Mouse (Mus musculus) olfactory bulb, adult 2 months (tissue): ENCODE data around the gene Zfp941. TPM values are rescaled to one million over a fixed set of nuclear protein-coding genes. Genes with fewer than 3 reads are reported as not detected.
"Not testable (repeated sequence)": the region's sequence is repeated elsewhere in the genome, so short reads cannot be mapped to it uniquely, and the experiment has no call there.

ENCODE experiments used
- H3K27ac ChIP-seq: fragments of 200-500 bp; 2 replicates; pipeline ENCODE4 v1.5.1; 2012; ENCODE audit warnings: low read depth, low read length; ENCODE audit not compliant: insufficient read depth
- H3K4me1 ChIP-seq: fragments of 200-500 bp; 2 replicates; pipeline ENCODE4 v1.6.1; 2012; ENCODE audit warnings: low read length; ENCODE audit not compliant: control insufficient read depth, insufficient read depth
- H3K4me3 ChIP-seq: fragments of 200-500 bp; 2 replicates; pipeline ENCODE4 v1.5.1; 2012; ENCODE audit warnings: mild to moderate bottlenecking, low read depth, low read length, moderate library complexity; ENCODE audit not compliant: insufficient read depth
- CTCF ChIP-seq: fragments of 200-500 bp; IDR thresholded peaks from 2 replicates; pipeline ENCODE4 v1.5.1; 2012; ENCODE audit warnings: low read depth, mild to moderate bottlenecking, low read length, moderate library complexity; ENCODE audit not compliant: insufficient read depth
- POLR2A ChIP-seq: fragments of 200-500 bp; IDR thresholded peaks from 2 replicates; pipeline ENCODE4 v1.6.1; 2012; ENCODE audit warnings: mild to moderate bottlenecking, low read depth, low read length, moderate library complexity; ENCODE audit not compliant: insufficient read depth
- whole genome bisulfite sequencing: fragments of 180-500 bp; shearing (Covaris S2); methylation state at CpG from one replicate; pipeline ENCODE4 v1.1.7; 2018; 5-methylcytosine and 5-hydroxymethylcytosine counted together
- polyA plus RNA-seq: library from polyadenylated mRNA; stranded (reverse); fragments of >200 nt; gene quantifications from 2 replicates; pipeline ENCODE4 v1.2.4, GENCODE M21; 2012; ENCODE audit warnings: low replicate concordance; ENCODE audit not compliant: missing spikeins, insufficient read depth, insufficient read length

Gene Zfp941
- polyA plus RNA-seq, 1 experiment = not detected

DNA sequence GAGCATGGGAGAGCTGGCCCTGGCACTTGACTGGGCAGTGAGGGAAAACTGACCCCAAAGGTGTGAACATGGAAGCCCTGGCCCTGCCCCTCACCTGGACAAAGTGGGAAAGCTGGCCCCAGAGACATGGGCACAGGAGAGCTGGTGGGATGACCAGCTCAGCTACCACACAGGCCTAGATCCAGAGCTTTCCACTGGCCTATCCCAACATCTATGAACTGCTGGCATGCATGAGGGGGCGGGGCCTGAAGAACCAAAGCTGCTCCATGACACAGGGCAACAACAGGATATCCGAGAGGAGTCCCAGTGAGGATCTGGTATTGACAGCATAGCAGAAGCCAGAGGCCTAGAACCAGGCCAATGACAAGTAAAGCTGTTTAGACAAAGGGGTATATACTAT is 23.8 kb downstream of the Zfp941 start:
- WGBS = 77% methylated on average over 2 of the region's 2 CpGs
- TF ChIP-seq CTCF = no peak
- no peak for TF ChIP-seq POLR2A
- Histone ChIP-seq H3K4me1 (no peaks in the 10 kb centered on the region), H3K27ac (no peak overlapping the region), H3K4me3 (no peak overlapping the region)

DNA sequence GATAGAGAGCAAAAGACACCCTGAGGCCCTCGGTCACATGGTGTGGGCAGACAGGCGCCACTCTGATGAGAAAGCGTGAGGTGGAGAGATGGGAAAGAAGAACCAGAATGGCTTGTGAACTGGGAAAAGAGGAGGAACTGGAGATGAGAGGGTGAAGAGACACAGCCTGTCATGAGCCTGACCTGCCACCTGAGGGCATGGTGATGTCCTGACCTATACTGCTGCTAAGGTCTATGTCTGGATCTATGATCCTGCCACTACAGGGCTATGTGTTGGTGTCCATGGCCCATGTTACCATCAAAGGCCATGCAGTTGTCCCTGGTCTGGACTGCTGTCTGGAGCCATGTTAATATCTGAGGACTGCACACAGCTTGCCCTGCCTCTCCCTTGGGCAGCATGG is 24.4 kb downstream of the Zfp941 start:
- WGBS = 95% methylated on average over 3 of the region's 3 CpGs
- H3K4me3 ChIP-seq = no peak overlapping the region
- H3K4me1 ChIP-seq = no peaks in the 10 kb centered on the region
- TF ChIP-seq POLR2A (no peak), CTCF (no peak)
- no peak overlapping the region for H3K27ac ChIP-seq

DNA sequence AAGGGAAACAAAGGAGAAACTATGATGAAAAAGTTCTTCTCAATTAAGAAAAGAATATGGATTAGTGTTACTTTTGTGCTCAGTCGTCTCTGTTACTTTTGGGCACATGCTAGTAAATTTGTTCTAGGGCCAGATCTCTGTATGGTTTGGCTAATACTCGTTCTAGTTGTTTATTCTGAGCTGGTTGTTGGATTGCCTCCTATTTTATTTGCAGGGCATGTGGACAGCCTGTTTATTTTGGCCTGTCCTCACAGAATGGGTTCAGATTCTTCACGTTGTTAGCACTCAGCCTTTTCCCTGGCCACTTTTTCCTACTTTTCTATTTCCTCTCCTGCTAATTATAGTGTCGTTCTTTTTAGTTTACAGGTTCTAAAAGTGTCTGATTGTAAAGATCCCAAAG is 28.4 kb downstream of the Zfp941 start:
- no peaks in the 10 kb centered on the region for H3K4me1 ChIP-seq
- TF ChIP-seq POLR2A (no peak), CTCF (no peak)
- no peak overlapping the region for H3K4me3 ChIP-seq
- H3K27ac ChIP-seq = no peak overlapping the region
- 44% methylated on average over 4 of the region's 4 CpGs for WGBS

DNA sequence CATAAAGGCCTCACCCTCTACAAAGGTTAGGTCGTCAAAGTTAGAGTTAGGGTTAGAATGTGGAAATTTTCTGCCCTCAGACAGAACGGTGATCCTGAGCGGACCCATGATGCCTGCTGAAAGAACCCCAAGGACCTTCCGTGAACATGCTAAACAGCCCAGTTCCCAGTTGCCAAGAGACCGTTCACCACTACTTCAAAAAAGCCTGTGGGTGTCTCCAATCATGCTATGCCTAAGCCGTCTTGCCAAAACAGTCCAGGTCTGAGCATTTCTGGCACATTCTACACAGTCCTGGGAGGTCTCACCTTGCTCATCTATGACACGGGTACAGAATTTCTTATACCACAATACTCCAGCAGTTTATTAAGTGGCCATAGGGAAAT is 33.9 kb downstream of the Zfp941 start:
- no peak for TF ChIP-seq POLR2A
- no peak for TF ChIP-seq CTCF
- H3K4me1 ChIP-seq = no peaks in the 10 kb centered on the region
- WGBS = 84% methylated on average over 7 of the region's 7 CpGs

DNA sequence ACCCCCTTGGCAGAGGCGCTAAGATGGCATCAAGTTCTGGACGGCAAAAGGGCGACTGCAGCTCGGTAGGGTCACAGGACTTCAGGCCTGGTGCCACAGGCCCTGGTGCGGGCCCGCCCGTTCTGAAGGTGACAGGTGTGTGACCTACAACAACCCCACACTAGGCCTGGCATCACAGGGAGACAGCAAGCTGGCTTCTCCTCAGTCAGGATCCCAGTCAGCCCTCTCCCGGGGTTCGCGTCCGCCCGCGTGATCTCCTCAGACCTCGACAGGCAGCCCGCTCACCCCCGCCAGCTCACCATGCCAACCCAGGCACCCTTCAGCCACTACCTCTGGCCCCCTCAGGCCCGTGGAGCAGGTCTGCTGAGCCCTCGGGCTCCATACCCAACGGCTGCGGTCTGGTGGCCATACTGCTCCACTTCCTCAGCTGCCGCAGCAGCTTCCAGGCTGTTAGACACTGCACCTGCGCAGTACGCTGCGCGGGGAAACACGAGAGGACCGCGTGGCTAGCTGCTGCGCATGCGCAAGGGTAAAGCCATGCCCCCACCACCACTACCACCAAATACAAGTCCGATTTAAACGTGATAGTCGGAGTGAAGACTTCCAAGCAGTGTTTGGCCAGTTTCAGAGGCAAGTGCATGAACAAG is 34.4 kb downstream of the Zfp941 start, which contains the start of gene Syce1:
Gene Syce1 (minus strand): TSS at position 447 of the 647 bp plus-strand sequence.
- no peak within 1 kb of the TSS for H3K4me3 ChIP-seq
- no peak within 1 kb of the TSS for H3K27ac ChIP-seq
- H3K4me1 ChIP-seq = no peaks in the 10 kb centered on the region
- TF ChIP-seq CTCF (no peak), POLR2A (no peak)
- WGBS = 88% methylated on average over 33 of the region's 33 CpGs

More for the DNA sequence above, 33.9 kb downstream of the Zfp941 start:
- no peak overlapping the region for H3K27ac ChIP-seq
- no peak overlapping the region for H3K4me3 ChIP-seq

DNA sequence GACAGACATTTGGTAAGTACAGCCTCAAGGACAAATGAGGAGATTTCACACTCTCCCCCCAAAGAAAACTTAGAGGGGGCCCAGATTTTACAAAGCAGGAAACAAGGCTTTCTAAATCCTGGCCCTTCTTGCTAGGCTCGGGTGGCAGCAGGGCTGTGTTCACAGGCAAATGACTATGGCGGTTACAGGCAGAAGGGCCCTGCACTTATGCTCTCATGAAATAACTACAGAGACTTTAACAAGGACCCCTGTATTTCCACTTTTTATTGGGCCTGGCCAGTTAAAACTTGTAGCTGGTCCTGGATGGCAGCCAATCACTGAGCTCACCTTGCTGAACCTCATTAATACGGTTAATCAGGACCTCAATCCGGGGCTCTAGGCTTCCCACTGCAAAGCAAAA is 41.4 kb downstream of the Zfp941 start:
- WGBS = 58% methylated on average over 4 of the region's 4 CpGs
- no peak overlapping the region for H3K4me3 ChIP-seq
- H3K4me1 ChIP-seq = peaks cover 6% of the 10 kb centered on the region; the same call in 1 of the 2 replicates
- no peak overlapping the region for H3K27ac ChIP-seq
- no peak for TF ChIP-seq CTCF

DNA sequence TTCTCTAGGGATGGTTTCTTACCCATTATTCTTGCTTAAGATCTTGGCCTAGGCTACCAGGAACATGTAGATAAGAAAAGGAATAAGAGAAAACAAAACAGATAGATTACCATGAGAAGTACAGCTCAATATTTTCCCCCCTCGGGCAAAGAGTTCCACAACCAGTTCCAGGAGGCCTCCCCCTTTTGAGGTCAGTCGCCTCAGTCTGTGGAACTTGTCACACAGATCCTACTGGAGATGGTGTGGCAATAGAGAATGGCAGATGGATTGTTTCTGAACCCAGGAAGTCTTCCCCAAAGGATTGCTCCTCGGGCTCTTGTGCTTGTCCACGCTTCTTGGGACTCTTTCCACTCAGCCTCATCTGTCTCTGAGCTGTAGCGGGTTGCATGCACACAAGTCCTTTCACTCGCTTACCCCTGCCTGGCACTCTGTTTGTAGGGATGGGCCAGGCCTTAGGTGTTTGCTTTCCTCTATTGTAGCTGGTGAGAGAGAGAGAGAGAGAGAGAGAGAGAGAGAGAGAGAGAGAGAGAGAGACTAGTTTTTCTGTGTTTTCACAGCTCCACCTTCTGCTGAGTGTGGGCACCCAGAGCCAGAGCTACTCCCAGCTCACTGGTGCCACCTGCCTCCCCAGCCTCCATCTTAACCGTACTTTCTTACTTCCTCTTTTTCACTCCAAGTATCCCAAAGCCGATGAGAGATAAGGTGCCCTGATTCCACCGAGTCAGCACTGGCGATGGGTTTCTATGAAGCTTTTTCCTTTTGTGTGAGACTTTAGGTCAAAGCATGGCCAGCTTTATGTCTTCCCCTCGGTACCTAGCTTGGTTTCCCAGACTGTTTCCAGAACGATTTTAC is 55.9 kb downstream of the Zfp941 start:
- TF ChIP-seq POLR2A = no peak
- TF ChIP-seq CTCF = no peak
- H3K4me3 ChIP-seq = no peak overlapping the region
- 80% methylated on average over 12 of the region's 12 CpGs for WGBS
- no peaks in the 10 kb centered on the region for H3K4me1 ChIP-seq
- no peak overlapping the region for H3K27ac ChIP-seq

DNA sequence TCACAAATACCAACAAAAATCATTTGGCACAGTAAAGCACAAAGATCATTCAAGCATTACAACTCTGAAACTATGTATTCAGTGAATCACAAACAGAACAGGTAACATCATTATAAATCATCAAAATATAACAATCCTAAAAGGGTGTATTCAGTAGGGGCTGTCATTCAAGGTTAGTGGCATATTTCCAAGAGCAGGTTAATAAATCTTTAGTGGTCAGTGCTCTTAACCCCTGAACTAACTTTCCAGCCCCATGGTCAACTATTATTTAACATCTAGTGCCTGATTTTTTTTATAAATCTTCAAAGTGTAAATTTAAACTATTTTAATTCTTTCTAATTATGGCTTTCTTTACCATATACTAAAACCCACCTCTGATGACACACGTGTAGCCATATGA is 56.6 kb downstream of the Zfp941 start:
- WGBS = 73% methylated on average over 1 of the region's 1 CpGs
- H3K4me3 ChIP-seq, H3K27ac ChIP-seq, H3K4me1 ChIP-seq: not testable (repeated sequence)

DNA sequence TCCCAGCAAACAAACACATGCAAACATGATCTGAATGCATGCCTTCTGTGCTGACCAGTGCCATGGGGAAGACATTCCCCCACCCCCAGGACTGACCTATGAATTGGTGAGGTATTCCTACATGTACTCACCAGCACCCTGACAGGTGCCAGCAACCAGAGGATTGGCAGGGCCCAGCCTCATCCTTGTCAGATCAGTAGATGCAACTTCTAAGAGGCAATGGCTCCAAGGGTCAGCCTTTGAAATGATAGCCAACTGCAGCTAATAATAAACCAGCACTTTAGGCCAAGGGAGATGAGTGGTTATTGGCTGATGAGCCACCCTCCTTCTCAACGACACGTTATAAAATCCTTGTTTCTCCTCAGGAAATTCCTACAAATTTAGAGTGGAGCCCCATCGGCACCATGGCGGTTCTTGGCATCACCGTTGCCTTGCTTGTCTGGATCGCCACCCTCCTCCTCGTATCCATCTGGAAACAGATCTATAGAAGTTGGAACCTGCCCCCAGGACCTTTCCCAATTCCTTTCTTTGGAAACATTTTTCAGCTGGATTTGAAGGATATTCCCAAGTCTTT is 58.4 kb downstream of the Zfp941 start, which contains the start of gene Cyp2e1:
Gene Cyp2e1 (plus strand): TSS at position 293 of the 574 bp plus-strand sequence.
- TF ChIP-seq POLR2A = no peak
- TF ChIP-seq CTCF = no peak
- no peaks in the 10 kb centered on the region for H3K4me1 ChIP-seq
- H3K4me3 ChIP-seq = no peak within 1 kb of the TSS
- WGBS = 85% methylated on average over 7 of the region's 7 CpGs
- no peak within 1 kb of the TSS for H3K27ac ChIP-seq
